Mouse (Mus musculus): ENCODE measurements around the gene Loxl1.

DNA sequence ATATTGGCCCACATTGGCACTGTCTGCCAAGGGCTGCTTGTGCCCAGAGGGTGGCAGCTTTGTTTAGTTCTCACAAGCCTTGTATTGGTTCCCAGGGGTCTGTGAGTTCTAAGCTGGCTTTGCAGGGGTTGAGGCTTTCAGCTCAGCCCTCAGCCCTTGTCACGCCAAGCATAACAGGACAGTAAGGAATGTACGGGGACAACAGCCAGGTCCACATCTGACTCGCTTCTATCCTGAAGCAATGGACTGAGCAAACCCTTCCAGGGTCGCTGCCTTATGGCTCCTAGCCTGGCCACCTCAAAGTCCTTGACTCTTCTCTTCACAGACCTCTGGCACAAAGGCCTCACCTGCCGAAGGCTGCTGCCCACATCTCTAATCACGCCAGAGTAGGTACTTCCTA is 34.8 kb upstream of the Loxl1 start:
- TF ChIP-seq POLR2A (IDR thresholded peaks at IDR 0.05; ENCODE audit: borderline replicate concordance, control insufficient read depth, low read depth, low read length), result no peak
- no peak for TF ChIP-seq CTCF (IDR thresholded peaks at IDR 0.05; ENCODE audit: control insufficient read depth, insufficient read depth, low read length)

All from bone marrow, adult 2 months (tissue).